Mouse (Mus musculus) lung, adult 2 months (tissue): Measurements from ENCODE around the gene Anxa4.

ENCODE experiments used
- CTCF ChIP-seq: fragments of 200-500 bp; IDR thresholded peaks from 2 replicates; pipeline ENCODE4 v1.5.1; 2011; ENCODE audit warnings: mild to moderate bottlenecking, low read length, control low read depth; ENCODE audit not compliant: insufficient read depth
- POLR2A ChIP-seq: fragments of 200-500 bp; IDR thresholded peaks from 2 replicates; pipeline ENCODE4 v1.6.1; 2011; ENCODE audit warnings: low read depth, mild to moderate bottlenecking, control low read depth, low read length, borderline replicate concordance; ENCODE audit errors: extremely low read depth

GRCm38 (mm10) chr6:86694465-86694864, 98.9 kb downstream of the Anxa4 start:
- TF ChIP-seq POLR2A, result no peak
- TF ChIP-seq CTCF, result peak; percentile 62
